Mouse (Mus musculus) midbrain, embryonic 14.5 days (tissue): ENCODE measurements around the gene Usp1. TPM values are rescaled to one million over a fixed set of nuclear protein-coding genes. Genes with fewer than 3 reads are reported as not detected.
"Not testable (repeated sequence)": the region's sequence is repeated elsewhere in the genome, so short reads cannot be mapped to it uniquely, and the experiment has no call there.

Source experiments
- ATAC-seq: fragments of 200-750 bp; cut with Nextera tagmentation; 2 replicates; pipeline ENCODE4 v1.8.0; 2017; ENCODE audit warnings: moderate number of reproducible peaks, moderate library complexity; ENCODE audit not compliant: low FRiP score, low TSS enrichment
- DNase-seq: peaks from one replicate; pipeline ENCODE4 v3.0.0-alpha.2; 2015
- H3K27ac ChIP-seq: fragments of 300-500 bp; sonication (generic); replicated peaks from 2 replicates; pipeline ENCODE4 v1.5.1; 2014; ENCODE audit warnings: mild to moderate bottlenecking, low read depth, low read length, moderate library complexity
- H3K27me3 ChIP-seq: fragments of 300-500 bp; sonication (generic); 2 replicates; pipeline ENCODE4 v1.6.1; 2014; ENCODE audit warnings: low read length, control low read depth, mixed read lengths; ENCODE audit not compliant: control insufficient read depth, insufficient read depth
- H3K36me3 ChIP-seq: fragments of 300-500 bp; sonication (generic); 2 replicates; pipeline ENCODE4 v1.6.1; 2014; ENCODE audit warnings: low read length, control low read depth; ENCODE audit not compliant: control insufficient read depth, insufficient read depth
- H3K4me1 ChIP-seq: fragments of 300-500 bp; sonication (generic); 2 replicates; pipeline ENCODE4 v1.6.1; 2014; ENCODE audit warnings: mild to moderate bottlenecking, antibody characterized with exemption, low read length, control low read depth; ENCODE audit not compliant: control insufficient read depth, insufficient read depth
- H3K4me2 ChIP-seq: fragments of 300-500 bp; sonication (generic); 2 replicates; pipeline ENCODE4 v1.6.1; 2014; ENCODE audit warnings: mild to moderate bottlenecking, low read length, moderate library complexity
- H3K4me3 ChIP-seq: fragments of 300-500 bp; sonication (generic); replicated peaks from 2 replicates; pipeline ENCODE4 v1.5.1; 2014; ENCODE audit warnings: low read depth, low read length
- H3K9ac ChIP-seq: fragments of 300-500 bp; sonication (generic); replicated peaks from 2 replicates; pipeline ENCODE4 v1.6.1; 2014; ENCODE audit warnings: mild to moderate bottlenecking, low read length, moderate library complexity
- H3K9me3 ChIP-seq: fragments of 300-500 bp; sonication (generic); 2 replicates; pipeline ENCODE4 v1.6.1; 2016; ENCODE audit warnings: low read length, control low read depth, mixed read lengths; ENCODE audit not compliant: control insufficient read depth
- WGBS: fragments of 180-500 bp; shearing (Covaris S2); extraction: QIAGEN DNeasy Blood & Tissue Kit; methylation state at CpG from one replicate; pipeline ENCODE4 v1.1.7; 2014; 5-methylcytosine and 5-hydroxymethylcytosine counted together
- polyA plus RNA-seq: library from polyadenylated mRNA; unstranded; fragments of >200 nt; fragmentation: Nextera tagmentation; extraction: Ambion mirVana; gene quantifications from 2 replicates; pipeline ENCODE4 v1.2.1, GENCODE M21; 2014

Usp1 gene
- polyA plus RNA-seq, 1 experiment from 2014 or later = 52.6 TPM

DNA sequence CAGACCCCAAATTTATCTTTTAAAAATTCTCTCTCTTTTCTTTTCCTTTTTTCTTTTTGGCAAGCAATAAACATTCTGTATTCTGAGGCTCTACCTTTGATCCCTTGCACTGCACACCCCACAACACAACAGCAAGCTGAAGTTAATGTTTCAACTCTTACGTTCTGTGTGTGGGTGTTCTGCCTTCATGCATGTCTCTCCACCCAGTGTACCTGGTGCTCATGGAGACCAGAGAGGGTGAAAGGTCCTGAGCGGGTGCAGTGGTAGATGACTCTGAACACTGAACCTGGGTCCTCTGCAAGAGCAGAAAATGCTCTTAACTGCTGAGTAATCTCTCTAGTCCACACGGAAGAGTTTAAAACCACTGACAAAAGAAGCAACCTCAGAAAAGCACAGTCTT lies 36.6 kb downstream of the Usp1 start:
- H3K9ac ChIP-seq = no peak overlapping the region
- 95% methylated on average over 3 of the region's 3 CpGs for WGBS
- ATAC-seq (no peak), DNase-seq (no peak)
- no peak overlapping the region for H3K27ac ChIP-seq
- H3K4me2 ChIP-seq = no peak overlapping the region
- H3K4me1 ChIP-seq = no peaks in the 10 kb centered on the region
- H3K36me3 ChIP-seq = peaks cover 72% of the 10 kb centered on the region
- H3K4me3 ChIP-seq = no peak overlapping the region
- no peaks in the 10 kb centered on the region for H3K9me3 ChIP-seq
- H3K27me3 ChIP-seq = no peaks in the 10 kb centered on the region

DNA sequence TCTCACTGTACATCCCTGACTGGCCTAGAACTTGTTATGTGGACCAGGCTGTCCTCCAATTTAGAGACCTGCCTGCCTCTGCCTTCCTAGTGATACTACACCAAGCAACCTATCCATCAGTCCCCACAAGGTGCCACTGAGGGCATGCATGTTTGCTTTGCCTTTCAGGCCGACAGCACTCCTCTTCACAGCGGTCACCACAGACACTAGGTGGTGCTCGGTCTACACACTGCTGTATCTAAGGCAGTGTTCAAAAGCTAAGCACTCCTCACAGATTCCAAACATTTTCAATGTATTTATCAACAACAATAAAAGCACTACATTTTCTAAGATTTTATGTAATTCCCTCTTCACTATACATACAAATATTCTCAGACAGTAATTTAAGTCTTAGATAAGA lies 46.3 kb downstream of the Usp1 start:
- DNase-seq (no peak), ATAC-seq (no peak)
- WGBS = 90% methylated on average over 3 of the region's 3 CpGs
- no peaks in the 10 kb centered on the region for H3K4me1 ChIP-seq
- no peak overlapping the region for H3K27ac ChIP-seq
- H3K4me2 ChIP-seq = no peak overlapping the region
- H3K4me3 ChIP-seq = no peak overlapping the region
- H3K27me3 ChIP-seq = no peaks in the 10 kb centered on the region
- peaks cover 85% of the 10 kb centered on the region for H3K36me3 ChIP-seq
- H3K9ac ChIP-seq = no peak overlapping the region
- H3K9me3 ChIP-seq = no peaks in the 10 kb centered on the region

DNA sequence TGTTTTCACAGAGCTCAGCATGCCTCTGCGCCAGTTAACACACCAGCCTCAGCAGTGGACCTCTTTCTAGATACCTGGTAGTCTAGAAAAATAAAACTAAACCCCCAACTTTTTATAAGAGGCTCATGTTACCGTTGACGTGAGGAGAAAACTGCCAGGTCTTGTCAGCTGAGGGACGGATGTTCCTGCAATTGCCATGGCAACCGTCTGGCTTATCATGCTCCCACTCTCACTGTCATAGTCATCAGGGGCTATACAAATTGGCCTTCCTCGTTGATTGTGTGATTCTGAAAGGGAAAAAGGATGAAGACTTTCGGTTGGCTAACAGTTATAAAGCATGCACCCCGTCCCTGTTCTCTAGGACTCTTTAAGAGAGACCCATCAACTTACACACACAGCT lies 52.1 kb downstream of the Usp1 start:
- Histone ChIP-seq H3K4me2 (no peak overlapping the region), H3K9ac (no peak overlapping the region), H3K4me1 (no peaks in the 10 kb centered on the region), H3K27ac (no peak overlapping the region), H3K9me3 (no peaks in the 10 kb centered on the region), H3K27me3 (no peaks in the 10 kb centered on the region), H3K4me3 (no peak overlapping the region), H3K36me3 (peaks cover 62% of the 10 kb centered on the region)
- ATAC-seq (no peak), DNase-seq (no peak)
- 53% methylated on average over 8 of the region's 8 CpGs for WGBS

DNA sequence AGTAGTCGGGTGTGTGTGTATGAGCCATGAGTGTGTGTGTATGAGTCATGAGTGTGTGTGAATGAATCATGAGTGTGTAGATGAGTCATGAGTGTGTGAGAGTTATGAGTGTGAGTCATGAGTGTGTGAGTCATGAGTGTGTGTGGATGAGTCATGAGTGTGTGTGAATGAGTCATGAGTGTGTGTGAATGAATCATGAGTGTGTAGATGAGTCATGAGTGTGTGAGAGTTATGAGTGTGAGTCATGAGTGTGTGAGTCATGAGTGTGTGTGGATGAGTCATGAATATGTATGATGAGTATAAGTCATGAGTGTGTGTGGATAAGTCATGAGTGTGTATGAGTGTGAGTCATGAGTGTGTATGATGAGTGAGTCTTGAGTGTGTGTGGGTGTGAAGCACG lies 54.7 kb downstream of the Usp1 start:
- H3K4me3 ChIP-seq, H3K27ac ChIP-seq, H3K4me2 ChIP-seq, DNase-seq, H3K4me1 ChIP-seq, H3K9me3 ChIP-seq, H3K9ac ChIP-seq, H3K27me3 ChIP-seq, ATAC-seq: not testable (repeated sequence)
- peaks cover 53% of the 10 kb centered on the region for H3K36me3 ChIP-seq
- 100% methylated on average over 2 of the region's 2 CpGs for WGBS

DNA sequence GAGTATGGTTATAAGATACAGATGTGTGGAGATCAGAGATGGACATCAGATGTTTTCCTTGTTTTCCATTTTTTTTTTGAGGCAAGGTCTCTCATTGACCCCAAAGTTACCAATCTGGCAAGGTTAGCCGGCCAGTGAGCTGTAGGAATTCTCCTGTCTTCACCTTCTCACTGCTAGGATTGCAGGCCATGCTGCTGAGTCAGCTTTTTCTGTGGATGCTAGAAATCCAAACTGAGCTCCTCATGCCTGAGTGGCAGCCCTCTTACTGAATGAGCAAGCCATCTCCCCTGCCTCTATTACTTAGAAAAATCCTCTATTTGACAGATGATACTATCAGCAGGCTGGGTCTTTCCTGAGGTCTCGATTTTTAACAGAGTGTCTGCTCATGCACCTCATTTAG lies 55.1 kb downstream of the Usp1 start:
- no peak overlapping the region for H3K4me2 ChIP-seq
- no peak overlapping the region for H3K4me3 ChIP-seq
- no peaks in the 10 kb centered on the region for H3K4me1 ChIP-seq
- H3K27me3 ChIP-seq = no peaks in the 10 kb centered on the region
- ATAC-seq = no peak
- no peaks in the 10 kb centered on the region for H3K9me3 ChIP-seq
- H3K9ac ChIP-seq = no peak overlapping the region
- H3K27ac ChIP-seq = no peak overlapping the region
- 91% methylated on average over 2 of the region's 2 CpGs for WGBS
- no peak for DNase-seq
- peaks cover 56% of the 10 kb centered on the region for H3K36me3 ChIP-seq

DNA sequence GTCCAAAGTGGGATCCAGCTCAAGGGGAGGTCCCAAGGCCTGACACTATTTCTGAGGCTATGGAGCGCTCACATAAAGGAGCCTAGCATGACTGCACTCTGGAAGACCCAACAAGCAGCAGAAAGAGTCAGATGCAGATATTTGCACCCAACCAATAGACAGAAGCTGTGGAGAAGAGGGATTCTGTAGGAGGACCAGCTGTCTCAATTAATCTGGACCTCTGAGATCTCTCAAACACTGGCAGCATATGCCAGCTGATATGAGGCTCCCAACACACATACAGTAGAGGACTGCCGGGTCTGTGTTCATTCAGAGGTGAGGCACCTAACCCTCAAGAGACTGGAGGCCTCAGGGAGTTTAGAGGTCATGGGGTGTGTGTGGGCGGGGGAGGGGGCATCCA lies 56.4 kb downstream of the Usp1 start:
- ATAC-seq, H3K9ac ChIP-seq, H3K4me3 ChIP-seq, H3K27ac ChIP-seq, H3K4me2 ChIP-seq, DNase-seq, H3K27me3 ChIP-seq, H3K9me3 ChIP-seq, H3K4me1 ChIP-seq: not testable (repeated sequence)
- H3K36me3 ChIP-seq = peaks cover 61% of the 10 kb centered on the region
- WGBS = 93% methylated on average over 3 of the region's 3 CpGs

DNA sequence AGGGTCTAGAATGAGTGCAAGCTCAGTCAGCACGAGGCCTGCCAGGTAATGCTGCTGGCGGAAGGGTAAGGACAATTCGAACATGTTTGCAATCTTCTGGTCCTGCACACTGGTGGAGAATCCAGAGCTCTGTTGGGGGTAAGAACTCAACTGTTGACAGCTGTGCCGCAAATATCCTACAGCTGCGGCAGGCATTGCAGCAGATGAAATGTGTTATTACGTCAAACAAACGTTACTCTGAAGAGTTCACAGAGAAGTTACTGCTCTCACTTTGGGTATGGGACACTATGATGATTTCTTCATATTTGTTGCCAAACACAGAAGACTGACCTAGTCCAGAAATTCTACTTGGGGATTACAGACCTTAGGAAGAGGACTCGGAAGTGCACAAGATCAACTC lies 61.1 kb downstream of the Usp1 start:
- no peaks in the 10 kb centered on the region for H3K9me3 ChIP-seq
- H3K27me3 ChIP-seq = no peaks in the 10 kb centered on the region
- WGBS = 97% methylated on average over 8 of the region's 8 CpGs
- no peak overlapping the region for H3K4me3 ChIP-seq
- H3K4me1 ChIP-seq = no peaks in the 10 kb centered on the region
- H3K9ac ChIP-seq = no peak overlapping the region
- ATAC-seq (no peak), DNase-seq (no peak)
- H3K27ac ChIP-seq = no peak overlapping the region
- H3K36me3 ChIP-seq = peaks cover 69% of the 10 kb centered on the region
- no peak overlapping the region for H3K4me2 ChIP-seq

Other genes with a start within 250 kb of the Usp1 start
- 0.07 TPM in 1 of 2 replicates, not detected in the other for gene L1td1, start 197.1 kb upstream of the Usp1 start, polyA plus RNA-seq
- gene Kank4, start 106.3 kb upstream of the Usp1 start, polyA plus RNA-seq = 0.36 and 0.50 TPM in 2 replicates
- not detected in 2 replicates for gene I0C0044D17Rik, start 100.0 kb upstream of the Usp1 start, polyA plus RNA-seq
- gene Angptl3, start 107.1 kb downstream of the Usp1 start, polyA plus RNA-seq = 1.2 and 1.6 TPM in 2 replicates
- 78.5 and 115 TPM in 2 replicates for gene Dock7, start 197.1 kb downstream of the Usp1 start, polyA plus RNA-seq